Mouse (Mus musculus) ES-E14 (cell line): ENCODE data around the gene Gm8180.
"Not testable (repeated sequence)": the region's sequence is repeated elsewhere in the genome, so short reads cannot be mapped to it uniquely, and the experiment has no call there.

Experiments used
- CHD2 ChIP-seq: IDR thresholded peaks from 2 replicates; pipeline ENCODE4 v1.6.1; 2014; ENCODE audit warnings: mild to moderate bottlenecking, low read depth, low read length, inconsistent platforms
- HCFC1 ChIP-seq: IDR thresholded peaks from 2 replicates; pipeline ENCODE4 v1.6.1; 2012; ENCODE audit warnings: low read length, inconsistent platforms, borderline replicate concordance; ENCODE audit not compliant: insufficient read depth
- MAFK ChIP-seq: IDR thresholded peaks from 2 replicates; pipeline ENCODE4 v1.6.1; 2014; ENCODE audit warnings: mild to moderate bottlenecking, low read depth, low read length, inconsistent platforms; ENCODE audit not compliant: insufficient read depth
- ZC3H11A ChIP-seq: IDR thresholded peaks from 2 replicates; pipeline ENCODE4 v1.6.1; 2012; ENCODE audit warnings: low read depth, mild to moderate bottlenecking, inconsistent platforms, low read length, borderline replicate concordance

GRCm38 (mm10) chr14:43804435-43804834, 19.9 kb upstream of the Gm8180 start:
- TF ChIP-seq HCFC1, MAFK, ZC3H11A, CHD2: not testable (repeated sequence)
